Mouse (Mus musculus) heart, adult 9 months (tissue): ENCODE results near the gene Ttll5.
A peak's percentile ranks its signal among the peaks of the same experiment; 100 is the strongest.

ENCODE experiments used
- DNase-seq, 2 experiments: peaks; one replicate each; pipeline ENCODE4 v3.0.0; 2022; ENCODE audit warnings: low spot score in 2 of 2

Gene Ttll5

DNA sequence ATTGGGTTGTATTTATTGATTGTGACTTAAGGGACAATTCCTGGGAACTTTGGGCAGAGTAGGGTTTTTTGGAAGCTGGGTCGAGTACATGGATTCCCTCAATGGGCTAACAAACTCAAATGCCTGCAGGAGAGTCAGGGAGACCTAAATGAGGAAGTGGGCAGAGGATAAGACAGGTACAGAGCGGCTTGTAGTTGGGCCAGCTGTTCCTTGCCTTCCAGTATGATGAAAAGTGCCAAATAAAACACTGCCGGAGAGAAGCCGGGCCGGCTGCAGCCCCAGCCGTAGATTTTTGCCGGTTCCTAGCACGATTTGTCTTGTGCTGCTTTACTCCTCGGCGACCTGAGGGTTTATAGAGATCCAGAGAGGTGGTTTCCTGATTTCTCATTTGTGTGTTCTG lies 104.1 kb downstream of the Ttll5 start:
- DNase-seq, result no peak

DNA sequence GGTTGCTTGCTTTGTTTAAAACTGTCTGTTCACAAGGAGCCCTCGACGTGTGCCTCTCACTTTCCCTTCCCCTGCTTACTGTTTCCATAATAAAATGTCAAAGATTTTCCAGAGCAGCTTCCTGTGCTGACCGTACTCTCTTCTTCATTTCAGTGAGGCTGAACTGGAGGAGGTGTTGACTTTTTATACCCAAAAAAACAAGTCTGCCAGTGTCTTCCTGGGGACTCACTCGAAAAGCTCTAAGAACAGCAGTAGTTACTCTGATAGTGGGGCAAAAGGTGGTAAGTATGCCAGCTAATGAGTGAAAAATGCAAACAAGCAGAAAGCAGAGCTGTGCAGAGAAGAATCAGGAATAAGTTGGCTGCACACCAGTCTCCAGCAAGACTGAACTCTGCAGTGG lies 105.3 kb downstream of the Ttll5 start:
- no peak for DNase-seq

DNA sequence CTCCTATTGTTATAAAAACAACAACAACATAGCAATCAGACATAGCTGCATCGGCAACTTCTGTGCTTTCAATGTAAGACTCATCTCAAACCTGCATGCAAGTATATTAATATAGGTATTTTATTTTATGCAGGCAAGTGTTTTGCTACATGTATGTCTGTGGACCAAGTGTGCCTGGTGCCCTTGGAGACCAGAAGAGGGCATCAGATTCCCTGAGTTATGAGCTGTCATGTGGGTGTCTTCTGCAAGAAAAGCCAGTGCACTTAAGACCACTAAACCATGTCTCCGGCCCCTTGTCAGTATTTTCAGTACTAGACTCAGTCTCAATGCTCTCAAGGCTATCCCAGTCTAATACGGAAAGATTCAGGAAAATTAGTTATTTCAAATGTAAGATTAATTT lies 106.3 kb downstream of the Ttll5 start:
- no peak for DNase-seq

DNA sequence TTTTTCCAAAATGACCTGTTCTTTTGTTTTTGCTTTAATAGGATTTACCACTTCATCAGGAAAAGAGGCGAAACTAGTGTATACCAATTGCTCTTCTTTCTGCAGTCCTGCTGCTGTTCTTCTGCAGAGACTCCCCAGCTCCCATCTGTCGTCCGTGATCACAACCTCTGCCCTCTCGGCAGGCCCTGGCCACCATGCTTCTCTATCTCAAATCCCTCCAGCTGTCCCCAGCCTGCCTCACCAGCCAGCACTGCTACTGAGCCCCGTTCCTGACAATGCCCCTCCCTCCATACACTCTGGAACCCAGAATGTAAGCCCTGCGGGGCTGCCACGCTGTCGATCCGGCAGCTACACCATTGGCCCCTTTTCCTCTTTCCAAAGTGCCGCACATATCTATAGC lies 108.8 kb downstream of the Ttll5 start:
- DNase-seq, result no peak

DNA sequence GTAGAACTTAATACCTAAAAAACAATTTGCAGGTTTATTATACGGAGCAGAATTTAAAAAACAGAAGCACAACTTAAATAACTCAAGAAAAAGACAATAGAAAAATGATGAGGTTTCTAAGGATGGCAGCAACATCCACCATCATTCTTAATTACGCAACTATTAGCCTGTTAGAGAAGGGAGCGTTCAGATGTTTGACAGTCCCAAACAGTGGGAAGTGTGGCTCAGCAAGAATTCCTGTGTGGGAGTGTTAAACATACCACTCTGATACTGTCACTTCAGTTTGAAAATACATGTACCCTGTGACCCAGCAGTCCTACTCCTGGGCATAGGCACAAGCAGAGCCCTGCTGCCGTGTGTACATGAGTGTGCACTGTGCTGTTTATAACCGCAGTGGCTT lies 112.9 kb downstream of the Ttll5 start:
- DNase-seq, result no peak

DNA sequence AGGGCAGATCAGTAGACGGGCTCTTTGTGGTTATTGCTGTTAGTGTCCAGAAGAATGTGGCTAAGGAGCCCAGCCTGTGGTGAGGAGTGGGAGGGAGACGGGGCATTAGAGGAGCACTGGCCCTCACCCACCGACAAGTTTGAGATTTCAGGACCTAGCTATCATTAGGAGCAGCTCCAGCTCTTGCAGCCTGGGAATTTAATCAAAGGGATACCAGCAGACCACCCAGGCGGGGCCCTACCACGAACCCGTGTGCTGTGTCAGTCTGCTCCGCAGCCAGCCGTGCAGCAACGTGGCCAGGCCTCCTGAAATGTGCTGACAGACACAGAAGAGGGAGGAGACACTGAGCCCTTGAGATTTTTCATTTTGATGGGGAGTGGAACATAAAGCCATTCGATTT lies 119.0 kb downstream of the Ttll5 start:
- DNase-seq, result no peak

DNA sequence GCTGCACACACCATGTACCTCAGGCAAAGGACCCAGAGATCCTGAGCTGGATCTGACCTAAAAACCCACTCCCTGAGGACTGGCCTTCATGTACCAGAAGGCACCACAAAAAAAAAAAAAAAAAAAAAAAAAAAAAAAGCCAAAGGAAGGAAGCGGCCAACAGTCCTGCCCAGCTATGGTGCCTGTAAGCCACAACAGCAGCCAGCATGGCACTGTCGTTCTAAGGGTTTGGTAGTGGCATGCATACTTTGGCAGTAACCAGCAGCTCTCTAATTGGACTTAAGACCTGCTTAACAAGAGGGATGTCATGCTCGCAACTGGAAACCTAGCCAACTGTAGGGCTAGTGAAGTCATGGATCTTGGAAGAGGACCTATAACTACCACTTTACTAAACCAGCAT lies 120.0 kb downstream of the Ttll5 start:
- DNase-seq, result no peak

DNA sequence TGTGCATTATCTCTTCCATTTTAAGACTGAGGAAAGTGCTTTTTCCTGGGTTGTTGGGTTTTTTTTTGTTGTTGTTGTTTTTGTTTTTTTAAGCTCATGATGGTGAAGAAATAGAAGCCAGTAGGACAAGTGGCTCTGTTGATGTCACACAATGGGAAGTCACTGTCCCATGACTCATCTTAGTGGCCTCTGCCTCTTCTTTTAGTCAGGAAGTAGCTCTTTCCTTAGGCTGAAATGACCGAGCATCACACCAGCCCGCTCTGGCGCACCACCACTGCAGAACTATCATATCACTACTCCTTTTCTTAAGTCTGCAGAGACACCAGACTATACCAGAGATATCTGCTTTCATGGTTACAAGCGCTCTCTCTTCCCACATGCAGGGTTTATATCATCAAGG lies 122.7 kb downstream of the Ttll5 start:
- no peak for DNase-seq

DNA sequence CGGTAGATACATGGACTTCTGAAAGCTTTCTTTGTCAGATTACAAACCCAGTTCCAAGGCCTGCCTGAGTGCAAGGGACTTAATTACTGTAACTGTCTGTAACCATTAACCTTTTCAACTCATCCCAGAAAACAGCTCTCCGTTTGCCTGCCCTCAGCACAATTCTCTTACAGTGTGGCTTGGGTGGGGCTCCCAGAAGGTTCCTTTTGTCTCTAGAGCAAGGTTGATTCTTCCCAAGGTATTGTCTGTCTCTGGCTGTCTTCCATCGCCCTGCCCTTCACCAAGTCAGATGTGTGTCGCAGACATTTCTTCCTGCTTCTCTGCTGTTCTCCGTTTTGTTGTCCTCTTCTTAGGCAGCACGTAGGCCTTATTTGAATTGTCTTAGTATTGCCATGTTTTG lies 125.2 kb downstream of the Ttll5 start:
- no peak for DNase-seq

DNA sequence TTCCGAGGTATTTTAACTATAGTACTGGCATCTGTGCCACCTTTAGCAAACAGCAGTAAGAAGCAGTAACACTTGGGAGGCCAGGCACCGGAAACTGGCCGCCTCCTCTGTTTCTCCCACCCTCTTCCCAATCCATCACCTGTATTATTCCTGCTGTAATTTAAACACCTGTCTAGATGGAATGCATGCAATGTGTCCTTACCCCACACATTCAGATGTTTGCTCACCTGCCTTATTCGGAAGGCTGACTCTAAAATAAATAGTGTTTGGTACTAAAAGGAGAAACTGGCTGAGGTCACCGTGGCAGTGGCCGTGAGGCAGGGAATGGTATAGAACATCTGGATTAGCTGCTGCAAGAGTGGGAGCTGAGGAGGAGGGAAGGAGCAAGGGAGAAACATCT lies 125.9 kb downstream of the Ttll5 start:
- DNase-seq, result no peak

DNA sequence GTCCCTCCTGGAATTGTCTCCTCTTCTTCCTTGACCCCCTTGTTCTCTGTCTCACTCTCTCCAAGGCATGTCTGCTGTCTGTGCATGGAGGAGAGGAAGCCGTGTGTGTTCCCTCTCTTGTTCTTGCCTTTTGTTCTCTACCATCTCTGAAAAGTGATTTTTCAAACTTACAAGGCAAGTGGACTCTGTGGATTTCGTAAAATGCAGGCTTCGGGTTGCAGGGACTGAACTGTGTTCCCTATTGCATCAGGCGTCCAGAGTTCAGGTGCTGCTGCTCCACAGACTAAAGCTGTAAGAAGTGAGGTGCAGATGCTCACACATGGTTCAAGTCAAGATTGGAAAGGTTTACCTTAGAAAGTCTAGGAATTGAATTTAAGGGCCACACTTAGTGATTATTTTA lies 126.6 kb downstream of the Ttll5 start:
- no peak for DNase-seq

DNA sequence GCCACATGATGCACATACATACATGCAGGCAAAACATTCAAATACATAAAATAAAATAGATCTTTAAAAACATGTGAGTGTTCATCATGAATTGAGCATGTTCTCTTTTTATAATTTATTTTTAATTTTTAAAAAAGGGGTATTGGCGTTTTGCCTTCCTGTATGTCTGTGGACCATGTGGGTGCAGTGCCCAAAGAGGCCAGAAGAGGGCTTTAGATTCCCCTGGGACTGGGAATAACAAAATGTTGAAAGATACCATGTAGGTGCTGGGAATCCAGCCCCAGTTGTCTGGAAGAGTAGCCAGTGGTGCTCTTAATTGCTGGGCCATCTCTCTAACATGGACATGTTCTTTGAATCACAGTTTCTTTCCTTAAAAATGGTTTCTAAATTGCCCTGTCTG lies 127.4 kb downstream of the Ttll5 start:
- DNase-seq, result no peak

DNA sequence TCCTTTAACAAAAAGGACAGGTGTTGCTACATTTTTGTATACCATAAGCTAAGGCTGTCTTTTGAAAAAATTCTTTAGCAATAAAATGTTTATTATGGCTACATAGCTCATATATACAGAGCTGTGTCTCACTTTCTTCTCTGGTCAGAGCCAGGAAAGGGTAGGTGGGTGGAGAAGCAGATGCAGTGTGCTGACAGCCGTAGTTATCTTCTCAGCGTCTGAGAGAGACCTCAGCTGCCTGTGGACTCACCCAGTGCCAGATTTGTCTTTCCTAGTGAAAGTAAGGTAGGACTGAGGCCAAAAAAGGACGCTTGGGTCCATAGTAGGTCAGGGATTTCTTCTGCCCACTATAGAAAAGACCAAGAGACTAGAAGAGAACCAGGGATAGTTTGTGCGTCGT lies 127.9 kb downstream of the Ttll5 start:
- no peak for DNase-seq

DNA sequence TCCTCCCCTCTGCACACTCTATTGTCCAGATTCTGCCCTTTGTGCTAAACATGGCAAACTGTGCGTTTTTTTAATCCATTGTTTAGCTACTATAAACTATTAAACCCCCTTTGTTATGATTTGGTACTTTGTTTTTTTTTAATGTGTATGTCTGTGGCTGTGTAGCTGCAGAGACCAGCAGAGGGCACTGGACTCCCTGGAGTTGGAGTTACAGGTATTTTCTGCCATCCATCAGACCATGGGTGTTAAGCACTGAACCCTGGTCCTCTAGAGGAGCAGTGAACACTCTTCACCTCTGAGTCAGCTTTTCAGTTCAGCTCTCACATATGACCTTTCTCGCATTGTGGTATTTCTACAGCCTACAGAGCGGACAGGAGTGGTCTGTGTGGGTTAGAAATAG lies 129.7 kb downstream of the Ttll5 start:
- no peak for DNase-seq

DNA sequence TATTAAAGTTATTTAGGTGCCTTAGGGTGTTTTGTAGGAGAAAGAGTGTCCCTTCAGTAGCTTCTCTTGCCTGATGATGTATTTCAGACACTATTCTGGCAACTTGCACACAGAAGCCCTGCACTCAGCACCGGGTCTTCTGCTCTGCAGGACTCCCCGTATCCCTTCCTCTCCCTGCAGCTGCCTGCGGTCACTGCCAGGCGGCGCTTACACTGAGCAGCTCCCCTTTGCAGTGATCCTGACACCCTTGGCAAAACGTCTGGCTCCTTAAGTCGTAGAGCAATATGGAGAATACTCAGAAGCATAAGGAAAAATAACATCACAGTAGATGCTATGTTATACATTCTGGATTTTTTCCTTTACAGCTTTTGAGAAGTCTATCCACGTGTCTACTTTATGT lies 130.6 kb downstream of the Ttll5 start:
- DNase-seq, result no peak

DNA sequence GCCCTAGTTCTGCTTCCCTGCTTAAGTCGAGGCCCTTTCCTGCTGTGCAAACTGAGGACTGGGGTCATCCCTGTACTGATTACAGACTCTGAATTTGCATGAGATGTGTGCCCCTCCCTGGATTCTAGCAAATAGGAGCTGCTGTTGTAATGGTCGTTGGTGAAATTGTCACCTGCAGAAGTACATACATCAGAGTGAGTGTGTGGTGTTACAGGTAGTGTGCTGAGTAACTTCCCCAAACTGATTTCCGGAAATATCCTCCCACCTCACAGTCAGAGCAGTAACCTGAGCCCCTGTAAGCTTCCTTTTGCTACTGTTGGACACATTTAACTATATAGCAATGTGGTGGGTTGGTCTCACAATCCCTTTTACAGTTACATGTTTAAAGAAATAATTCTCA lies 131.2 kb downstream of the Ttll5 start:
- no peak for DNase-seq

DNA sequence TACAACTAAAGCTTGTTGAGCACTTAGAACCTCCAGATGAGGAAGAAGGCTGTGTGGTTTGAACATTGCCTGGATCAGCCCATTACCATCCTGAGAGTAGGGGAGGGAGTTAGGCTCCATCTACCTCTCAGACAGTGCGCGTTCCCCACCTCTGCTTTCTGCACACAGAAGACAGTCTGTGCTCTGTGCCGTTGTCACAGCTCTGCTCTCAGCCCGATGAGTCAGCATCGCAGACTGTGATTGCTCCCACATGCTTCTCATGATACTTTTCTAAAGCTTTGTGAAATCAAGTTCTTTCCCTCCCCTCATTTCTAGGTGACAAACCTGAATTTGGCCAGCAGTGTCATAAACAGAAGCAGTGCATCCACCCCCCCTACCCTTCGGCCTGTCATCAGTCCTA lies 131.8 kb downstream of the Ttll5 start:
- no peak for DNase-seq

DNA sequence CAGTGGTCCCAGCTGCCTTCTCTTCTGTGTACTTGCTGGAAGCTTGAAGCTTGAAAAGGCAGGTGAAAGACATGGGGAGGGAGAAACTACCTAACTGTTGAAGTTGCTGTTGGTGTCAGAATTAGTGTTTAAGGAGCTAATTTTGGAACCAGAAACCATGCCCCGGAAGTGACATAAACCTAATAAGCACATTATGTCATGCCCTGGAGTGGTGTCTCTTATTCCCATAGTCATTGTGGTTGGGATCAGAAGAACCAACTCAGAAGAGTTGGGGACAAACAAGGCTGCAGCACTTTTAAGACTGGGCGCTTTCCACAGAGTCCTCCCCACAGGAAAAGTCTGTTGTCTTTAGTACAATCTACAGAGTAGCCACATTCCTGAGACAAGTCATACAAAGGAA lies 134.0 kb downstream of the Ttll5 start:
- no peak for DNase-seq

DNA sequence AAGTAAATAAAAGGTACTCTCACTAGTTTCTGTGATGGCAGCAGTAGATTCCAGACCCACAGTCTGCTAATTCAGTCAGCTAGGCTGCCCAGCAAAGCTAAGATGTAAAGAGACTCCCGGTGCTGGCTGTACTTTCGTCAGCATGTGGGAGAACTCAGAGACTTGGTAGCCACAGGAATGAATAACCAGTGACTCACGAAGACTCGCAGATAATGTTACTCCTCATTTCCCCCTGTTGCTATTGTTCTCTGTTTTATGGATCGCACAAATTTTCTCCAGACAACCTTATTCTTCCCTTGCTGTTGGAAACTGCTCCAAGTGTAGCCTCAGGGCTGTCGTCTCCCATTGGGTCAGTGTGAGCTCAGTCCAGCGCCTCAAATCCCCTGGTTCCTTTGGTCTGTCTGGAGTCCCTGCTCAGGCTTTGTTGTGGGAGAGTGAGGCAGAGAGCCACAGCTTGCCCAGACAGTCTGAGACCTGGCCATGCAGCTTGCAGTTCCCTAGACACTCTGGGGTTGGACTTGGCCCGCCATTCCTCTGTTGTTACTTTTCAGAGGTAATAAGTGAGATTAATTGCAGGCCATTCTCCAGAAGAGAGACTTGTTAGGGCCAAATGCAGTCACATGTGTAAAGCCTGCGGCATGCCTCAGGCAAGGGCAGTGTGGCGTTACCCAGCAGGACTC lies 135.5 kb downstream of the Ttll5 start:
- no peak for DNase-seq

DNA sequence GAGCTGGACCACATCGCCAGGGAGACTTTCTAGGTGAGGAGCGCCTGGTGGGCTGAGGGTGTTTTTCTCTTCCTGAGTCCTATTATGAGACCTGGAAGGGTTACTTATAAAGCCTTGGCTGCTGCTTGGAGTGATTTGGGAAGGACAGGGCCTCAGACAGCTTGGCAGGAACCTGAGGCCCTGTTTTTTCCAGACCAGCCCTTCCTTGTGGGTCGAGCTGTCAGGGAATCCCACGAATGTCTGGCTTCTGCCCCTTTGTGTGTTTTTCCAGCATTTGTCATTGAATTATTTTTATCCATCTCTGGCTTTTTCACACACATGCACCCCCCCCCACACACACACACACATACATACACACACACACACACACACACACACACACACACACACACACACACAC lies 136.2 kb downstream of the Ttll5 start:
- DNase-seq, result no peak

DNA sequence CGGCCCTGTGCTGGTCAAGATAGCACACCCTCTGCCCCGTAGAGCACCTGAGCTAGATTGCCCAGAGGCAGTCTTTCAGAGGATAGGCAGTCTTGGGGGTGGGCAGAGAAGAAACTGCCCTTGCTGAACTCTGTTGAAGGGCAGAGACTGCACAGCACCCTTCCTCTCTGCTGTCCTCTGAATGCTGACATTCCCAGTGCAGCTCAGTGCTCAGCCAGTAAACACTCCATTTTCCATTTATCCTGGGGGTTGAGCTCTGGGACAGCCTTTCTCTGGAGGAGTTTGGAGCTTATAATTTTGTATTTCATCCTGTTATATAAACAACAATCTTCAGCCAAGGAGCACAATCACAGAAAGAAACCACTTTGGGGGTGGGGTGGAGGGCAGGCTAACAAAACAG lies 138.7 kb downstream of the Ttll5 start:
- no peak for DNase-seq

DNA sequence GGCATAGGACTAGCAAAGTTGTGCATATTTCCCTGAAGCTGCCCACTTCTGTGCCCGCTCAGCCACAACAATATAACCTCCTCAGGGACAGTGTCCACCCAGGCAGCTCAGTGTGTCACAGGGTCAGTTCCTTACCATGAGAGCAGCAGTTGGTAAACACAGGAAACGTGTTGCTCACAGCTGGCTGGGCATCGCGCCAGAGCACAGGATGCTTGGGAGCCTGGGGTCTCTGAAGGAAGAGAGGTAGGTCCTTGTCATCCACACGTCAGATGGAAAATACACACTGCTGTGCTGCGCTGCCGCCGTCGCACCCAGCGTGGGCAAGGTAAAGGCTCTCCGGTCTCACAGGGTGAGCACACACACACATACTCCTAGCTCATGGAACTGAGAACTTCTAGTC lies 139.2 kb downstream of the Ttll5 start:
- peak in 1 of 2 experiments; percentile 42 for DNase-seq

DNA sequence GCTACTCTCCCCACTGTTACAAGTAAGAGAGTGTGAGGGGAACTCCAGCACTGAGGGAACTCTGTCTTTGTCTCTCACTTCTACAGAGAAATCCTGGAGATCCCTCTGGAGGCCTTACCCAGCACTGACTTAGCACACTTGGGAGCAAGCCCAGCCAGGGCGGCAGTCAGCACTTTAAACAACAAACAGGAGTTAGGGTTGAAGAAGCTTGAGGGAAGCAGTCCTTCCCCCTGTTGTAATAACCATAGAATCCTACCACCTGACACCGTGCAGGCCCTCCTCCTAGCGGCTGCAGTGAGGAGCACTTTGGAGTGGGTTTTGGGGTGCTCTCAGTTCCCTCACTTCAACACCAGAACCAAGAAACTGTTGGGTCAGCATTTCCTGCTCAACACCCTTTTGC lies 140.0 kb downstream of the Ttll5 start:
- no peak for DNase-seq

DNA sequence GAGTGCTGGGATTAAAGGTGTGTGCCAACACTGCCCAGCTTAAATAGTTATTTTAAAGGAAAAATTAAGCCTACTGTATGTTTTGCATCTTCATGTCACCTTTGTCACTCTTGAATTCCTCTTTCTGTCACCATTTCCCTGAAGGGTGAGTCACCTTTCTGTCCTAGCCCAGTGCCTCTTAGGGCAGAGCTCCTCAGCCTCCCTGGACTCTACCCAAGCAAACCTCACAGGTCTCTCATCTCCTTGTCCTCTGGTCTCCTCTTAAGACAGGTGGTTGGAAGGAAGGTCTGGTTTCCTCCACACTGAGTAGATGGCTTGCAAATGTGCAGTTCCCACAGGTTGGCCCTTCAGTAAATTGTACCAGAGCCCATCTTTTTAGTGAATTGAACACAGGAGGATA lies 143.4 kb downstream of the Ttll5 start:
- DNase-seq, result no peak

DNA sequence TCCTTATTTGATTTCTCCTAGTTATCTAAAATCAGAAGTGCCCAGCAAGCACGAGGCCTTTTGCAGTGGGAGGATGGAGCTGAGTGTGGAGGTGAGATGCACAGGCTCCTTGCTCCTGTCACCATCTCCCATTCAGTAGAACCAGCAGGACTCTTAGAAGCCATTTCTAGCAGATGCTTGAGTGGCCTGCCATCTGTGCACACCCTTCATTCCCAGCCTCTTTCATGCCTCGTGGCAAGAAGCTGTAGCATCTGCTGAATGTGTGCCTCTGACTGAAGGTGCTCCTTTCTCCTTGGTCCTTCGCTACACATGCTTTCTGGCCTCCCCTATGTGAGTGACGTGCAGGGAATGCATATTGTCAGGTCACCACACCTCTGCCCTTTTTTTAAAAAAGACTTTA lies 143.9 kb downstream of the Ttll5 start:
- DNase-seq, result no peak
